Mouse (Mus musculus) CD4-positive, CD25-positive, alpha-beta regulatory T cell, adult 2 months (primary cell): Measurements from ENCODE around the gene Babam1.

Source experiments
- DNase-seq: peaks from one replicate; pipeline ENCODE4 v3.0.0-alpha.2; 2012; ENCODE audit warnings: low read depth, low spot score

Babam1 gene

DNA sequence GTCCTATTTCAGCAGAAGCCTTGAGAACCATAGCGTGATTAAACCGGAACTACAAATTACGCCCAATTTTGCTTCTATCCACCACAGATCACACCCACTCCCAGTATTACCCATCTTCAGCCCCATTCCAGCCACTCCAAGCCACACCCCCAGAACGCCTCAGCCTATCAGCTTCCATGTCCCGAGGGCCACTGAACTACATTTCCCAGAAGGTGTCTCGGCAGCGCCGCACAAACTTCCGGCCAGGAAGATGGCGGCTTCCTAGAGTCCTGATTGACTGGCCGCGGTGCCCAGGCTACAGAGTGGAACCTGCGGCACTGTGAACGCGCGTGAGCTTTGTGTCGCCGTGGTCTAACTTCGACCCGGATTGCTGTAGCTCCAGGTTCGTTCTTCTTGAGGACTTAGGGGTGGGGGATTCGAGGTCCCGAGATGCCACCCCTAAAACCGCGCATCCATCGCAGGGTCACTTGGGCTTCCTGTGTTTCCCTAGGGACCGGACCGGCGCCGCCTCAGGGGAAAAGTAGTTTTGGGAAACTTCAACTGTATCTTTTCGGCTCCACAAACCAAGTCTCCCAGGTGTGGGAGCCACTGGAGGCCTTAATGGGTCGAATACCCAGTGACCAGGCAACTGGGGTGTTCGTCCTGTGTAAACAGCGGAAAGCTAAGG lies at the start of gene Babam1:
Gene Babam1 (plus strand): TSS at position 223 of the 667 bp plus-strand sequence.
- peak; percentile 95 for DNase-seq

DNA sequence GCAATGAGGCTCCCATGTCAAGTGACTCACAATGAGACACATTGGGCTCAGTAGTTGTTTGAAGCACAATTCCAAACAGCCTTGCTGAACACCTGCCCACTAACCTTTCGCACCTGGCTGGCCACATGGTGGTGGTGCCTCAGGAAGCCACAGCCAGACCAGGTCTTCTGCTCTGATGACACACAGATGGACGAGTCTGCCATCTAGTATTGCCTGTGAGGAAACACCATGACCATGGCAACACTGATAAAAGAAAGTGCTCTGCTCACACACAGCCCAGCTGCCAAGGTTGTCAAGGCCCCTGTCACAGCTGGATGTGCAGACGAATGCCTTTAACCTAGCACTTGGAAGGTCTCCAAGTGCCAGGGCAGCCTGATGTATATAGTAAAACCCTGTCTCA lies 45.5 kb upstream of the Babam1 start:
- no peak for DNase-seq

DNA sequence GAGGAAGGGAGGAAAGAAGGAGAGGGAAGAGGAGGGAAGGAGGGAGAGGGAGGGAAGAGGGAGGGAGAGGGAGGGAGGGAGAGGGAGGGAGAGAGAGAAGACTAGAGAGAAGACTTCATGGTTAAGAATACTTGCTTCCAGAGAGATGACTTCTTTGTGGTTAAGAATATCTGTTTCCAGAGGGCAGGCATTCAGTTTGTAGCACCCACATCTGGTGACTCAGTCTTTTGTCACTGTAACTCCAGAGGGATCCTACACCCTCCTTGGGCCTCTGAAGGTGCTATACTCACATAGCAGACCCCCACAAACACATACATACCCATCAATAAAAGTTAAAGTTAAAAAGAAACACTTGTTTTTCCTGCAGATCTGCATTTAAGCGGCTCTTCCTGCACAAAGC lies 45.1 kb upstream of the Babam1 start:
- DNase-seq, result no peak

- no peak for DNase-seq
These were observed 38.6 kb upstream of the Babam1 start for GRCm38 (mm10) chr8:71358026-71358425.

DNA sequence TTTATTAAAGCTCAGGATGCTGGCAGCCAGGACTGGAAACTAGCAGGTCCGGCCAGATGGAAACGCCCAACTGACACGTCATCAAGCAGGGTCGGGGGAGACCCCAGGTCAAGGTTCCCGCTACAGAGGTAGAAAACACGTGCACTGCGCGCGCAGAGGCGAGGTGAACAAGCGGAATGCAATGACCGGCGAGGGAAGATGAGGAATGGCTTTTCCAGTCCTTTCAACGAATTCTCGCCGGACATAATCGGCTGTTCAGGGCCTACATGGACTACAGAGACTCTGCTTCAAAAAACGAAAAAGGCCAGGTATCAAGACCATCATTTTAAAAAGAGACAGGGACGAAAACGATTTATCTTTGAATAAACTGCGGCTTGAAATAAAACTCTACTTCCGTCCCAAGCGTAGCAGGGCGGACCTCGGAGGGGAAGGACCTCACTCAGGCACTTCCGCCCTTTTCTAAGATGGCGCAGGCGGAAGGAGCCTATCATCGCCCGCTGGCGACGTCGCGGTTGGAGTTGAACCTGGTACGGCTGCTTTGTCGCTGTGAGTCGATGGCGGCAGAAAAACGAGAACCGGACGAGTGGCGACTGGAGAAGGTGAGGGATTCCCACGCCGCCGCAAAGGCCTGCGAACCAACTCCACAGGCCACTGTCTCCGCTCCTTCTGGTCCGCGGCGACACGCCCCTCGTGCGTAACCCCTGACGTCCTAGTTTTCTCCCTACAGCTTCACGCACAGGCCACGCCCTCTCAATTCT lies 29.7 kb upstream of the Babam1 start, which contains the start of gene Use1:
Gene Use1 (plus strand): TSS at position 78 of the 758 bp plus-strand sequence.
- DNase-seq, result peak; percentile 97

DNA sequence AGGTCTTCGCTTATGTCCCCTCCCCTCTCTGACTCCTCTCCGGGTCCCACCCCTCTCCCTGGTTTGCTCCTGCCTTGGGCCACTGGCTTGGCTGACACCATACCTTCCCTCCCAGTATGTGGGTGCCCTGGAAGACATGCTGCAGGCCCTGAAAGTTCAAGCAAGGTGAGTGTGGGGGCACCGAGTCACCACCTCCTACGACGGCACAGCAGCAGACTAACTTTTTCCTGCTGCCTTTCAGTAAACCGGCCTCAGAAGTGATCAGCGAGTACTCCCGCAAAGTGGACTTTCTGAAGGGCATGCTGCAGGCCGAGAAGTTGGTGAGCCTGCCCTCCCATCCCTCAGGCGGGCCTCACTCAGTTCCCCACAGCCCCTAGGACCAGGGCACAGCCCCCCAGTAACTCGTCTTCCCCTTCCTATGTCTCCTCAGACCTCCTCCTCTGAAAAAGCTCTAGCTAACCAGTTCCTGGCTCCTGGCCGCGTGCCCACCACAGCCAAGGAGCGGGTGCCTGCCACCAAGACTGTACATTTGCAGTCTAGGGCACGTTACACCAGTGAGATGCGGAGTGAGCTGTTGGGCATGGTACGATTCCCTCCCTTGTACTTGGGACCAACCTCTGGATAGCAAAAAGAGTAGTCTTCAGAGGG lies 29.0 kb upstream of the Babam1 start:
- DNase-seq, result no peak

GRCm38 (mm10) chr8:71368366-71368765 lies 28.3 kb upstream of the Babam1 start:
- DNase-seq, result no peak

DNA sequence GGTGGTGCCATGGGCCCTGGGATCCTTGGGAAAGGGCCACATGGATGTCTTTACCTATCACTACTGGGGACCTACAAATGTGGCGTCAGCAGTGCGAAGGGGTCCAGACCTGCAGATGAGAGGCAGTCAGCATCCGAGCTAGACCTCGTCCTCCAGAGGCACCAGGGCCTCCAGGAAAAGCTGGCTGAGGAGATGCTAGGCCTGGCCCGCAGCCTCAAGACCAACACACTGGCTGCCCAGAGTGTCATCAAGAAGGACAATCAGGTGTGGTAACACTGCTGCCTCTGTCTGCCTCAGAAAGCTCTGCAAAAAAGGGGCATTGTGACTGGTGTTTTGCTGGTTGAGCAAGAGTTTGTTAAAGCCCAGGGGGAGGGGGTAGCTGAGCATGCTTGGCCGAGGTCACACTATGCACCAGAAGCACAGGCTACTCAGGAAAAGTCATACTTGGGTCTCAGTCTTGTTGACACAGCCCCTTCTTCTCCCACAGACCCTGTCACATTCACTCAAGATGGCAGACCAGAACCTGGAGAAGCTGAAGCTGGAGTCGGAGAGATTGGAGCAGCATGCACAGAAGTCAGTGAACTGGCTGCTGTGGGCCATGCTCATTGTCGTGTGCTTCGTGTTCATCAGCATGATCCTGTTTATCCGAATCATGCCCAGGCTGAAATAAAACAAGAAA lies 27.5 kb upstream of the Babam1 start:
- no peak for DNase-seq

- DNase-seq, result peak; percentile 37
These were observed 25.9 kb upstream of the Babam1 start for GRCm38 (mm10) chr8:71370711-71371235.

- peak; percentile 99 for DNase-seq
These were observed 25.3 kb upstream of the Babam1 start, which contains the start of gene Ocel1 for GRCm38 (mm10) chr8:71371236-71371848. Ocel1 (plus strand) TSS chr8:71371298.

GRCm38 (mm10) chr8:71372427-71372826 lies 24.2 kb upstream of the Babam1 start:
- no peak for DNase-seq

DNA sequence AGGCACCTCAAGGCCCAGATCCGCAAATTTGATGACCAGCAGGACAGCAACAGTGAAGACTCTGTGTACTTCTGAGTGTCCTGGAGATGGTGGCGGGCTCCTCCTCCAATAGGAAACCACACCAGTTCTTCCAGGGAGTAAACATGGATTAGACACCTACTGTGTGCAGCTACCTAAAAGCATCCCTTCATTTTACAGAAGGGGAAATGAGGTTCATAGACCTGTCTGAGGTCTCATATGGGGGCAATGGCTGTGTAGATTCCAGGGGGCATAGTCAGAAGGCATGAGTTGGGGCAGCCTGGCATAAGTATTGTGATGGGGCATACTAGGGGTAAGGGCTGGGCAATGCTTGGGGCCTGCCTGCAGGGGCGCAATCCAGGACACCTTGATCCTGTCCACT lies 23.7 kb upstream of the Babam1 start:
- DNase-seq, result no peak

DNA sequence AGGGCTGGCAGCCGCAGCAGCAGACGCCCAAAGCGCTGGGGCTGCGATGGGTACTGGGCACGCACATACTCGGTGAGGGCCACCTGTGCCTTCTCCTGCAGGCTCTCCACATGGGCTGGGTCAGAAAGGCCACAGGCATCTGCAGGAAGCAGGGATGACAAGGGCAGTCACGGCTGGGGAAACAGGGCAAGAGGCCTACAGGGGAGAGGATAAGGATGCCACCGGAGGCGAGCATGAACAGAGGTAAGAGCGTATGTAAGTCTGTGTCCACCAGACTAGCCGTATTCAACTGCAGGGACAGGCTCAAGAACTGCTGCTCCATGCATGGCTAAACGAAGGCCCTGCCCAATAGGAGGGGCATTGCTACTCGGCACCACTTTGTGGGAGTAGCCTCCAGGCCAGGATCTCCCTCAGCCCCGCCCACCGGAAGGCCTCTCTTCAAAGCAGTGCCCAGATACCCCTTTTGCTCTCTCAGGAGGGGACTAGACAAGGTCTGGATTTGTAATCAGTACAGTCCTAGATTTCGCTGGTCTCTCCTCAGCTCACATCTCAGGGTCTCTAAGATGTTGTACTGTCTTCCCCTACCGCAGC lies 21.9 kb upstream of the Babam1 start:
- DNase-seq, result no peak

- peak; percentile 71 for DNase-seq
These were observed 20.9 kb upstream of the Babam1 start for GRCm38 (mm10) chr8:71375581-71376422.

GRCm38 (mm10) chr8:71376423-71377030 lies 20.1 kb upstream of the Babam1 start:
- no peak for DNase-seq

DNA sequence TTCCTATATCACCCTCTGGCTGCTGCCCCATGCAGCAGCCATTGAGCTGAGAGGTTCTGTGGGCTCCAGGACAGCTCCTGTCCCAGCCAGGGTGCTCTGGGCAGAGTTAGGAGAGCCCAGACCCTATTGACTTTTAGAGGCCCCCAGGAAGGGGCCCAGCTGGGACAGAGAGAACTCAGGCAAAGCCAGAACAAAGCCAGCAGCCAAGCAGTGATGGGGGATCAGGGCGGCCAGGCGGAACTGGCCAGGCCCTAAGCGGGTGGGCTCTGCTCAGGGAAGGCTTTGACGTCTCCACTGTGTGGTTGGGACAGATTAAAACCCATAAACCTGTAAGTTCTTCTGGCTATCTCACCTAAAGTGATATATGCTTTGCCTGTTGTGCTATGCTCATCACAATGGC lies 17.7 kb upstream of the Babam1 start:
- no peak for DNase-seq

- no peak for DNase-seq
These were observed 17.1 kb upstream of the Babam1 start for GRCm38 (mm10) chr8:71379512-71380075.

GRCm38 (mm10) chr8:71380178-71381171 lies 16.2 kb upstream of the Babam1 start:
- peak; percentile 37 for DNase-seq
